Mouse (Mus musculus): ENCODE measurements around the gene Slc38a10. TPM values are rescaled to one million over a fixed set of nuclear protein-coding genes. Genes with fewer than 3 reads are reported as not detected.

The Slc38a10 gene
- polyA plus RNA-seq, 1 experiment, result 44.0 TPM

GRCm38 (mm10) chr11:120189459-120190312, 38.5 kb upstream of the Slc38a10 start:
- no peak for TF ChIP-seq CTCF (IDR thresholded peaks at IDR 0.05; ENCODE audit: low read depth, low read length)
- no peak for TF ChIP-seq EP300 (IDR thresholded peaks at IDR 0.05; ENCODE audit: insufficient read depth, low read depth, low read length)
- peak; percentile 83 for TF ChIP-seq POLR2A (IDR thresholded peaks at IDR 0.05; ENCODE audit: insufficient read depth, low read length)
- peaks cover 13% of the 10 kb centered on the region; the same call in 1 of the 2 replicates for H3K27me3 ChIP-seq (ENCODE audit: control insufficient read depth, insufficient read depth, low read length, poor library complexity, severe bottlenecking)
- H3K9me3 ChIP-seq (replicated peaks; ENCODE audit: control insufficient read depth, insufficient read depth, low read length, poor library complexity, severe bottlenecking), result no peaks in the 10 kb centered on the region
- H3K9ac ChIP-seq (ENCODE audit: low read depth, poor library complexity, severe bottlenecking), result peak overlapping the region; percentile 77
- H3K4me1 ChIP-seq (ENCODE audit: control insufficient read depth, insufficient read depth, low read length), result no peaks in the 10 kb centered on the region
- no peak overlapping the region for H3K27ac ChIP-seq (ENCODE audit: insufficient read depth, low read length)
- peak overlapping the region; percentile 79 for H3K4me3 ChIP-seq (ENCODE audit: low read depth, low read length)
- 0 out of 2 replicates have a peak, but pooled peaks cover 2% of the 10 kb centered on the region for H3K36me3 ChIP-seq (ENCODE audit: control insufficient read depth, insufficient read depth, low read length, poor library complexity, severe bottlenecking)

- Histone ChIP-seq H3K36me3 (ENCODE audit: control insufficient read depth, insufficient read depth, low read length, poor library complexity, severe bottlenecking) (0 out of 2 replicates have a peak, but pooled peaks cover 2% of the 10 kb centered on the region), H3K27me3 (ENCODE audit: control insufficient read depth, insufficient read depth, low read length, poor library complexity, severe bottlenecking) (peaks cover 13% of the 10 kb centered on the region; the same call in 1 of the 2 replicates), H3K27ac (ENCODE audit: insufficient read depth, low read length) (no peak overlapping the region), H3K4me1 (ENCODE audit: control insufficient read depth, insufficient read depth, low read length) (no peaks in the 10 kb centered on the region), H3K9ac (ENCODE audit: low read depth, poor library complexity, severe bottlenecking) (peak overlapping the region; percentile 77), H3K9me3 (replicated peaks; ENCODE audit: control insufficient read depth, insufficient read depth, low read length, poor library complexity, severe bottlenecking) (no peaks in the 10 kb centered on the region), H3K4me3 (ENCODE audit: low read depth, low read length) (peak overlapping the region; percentile 79)
- TF ChIP-seq EP300 (IDR thresholded peaks at IDR 0.05; ENCODE audit: insufficient read depth, low read depth, low read length) (no peak), CTCF (IDR thresholded peaks at IDR 0.05; ENCODE audit: low read depth, low read length) (no peak), POLR2A (IDR thresholded peaks at IDR 0.05; ENCODE audit: insufficient read depth, low read length) (no peak)
Observed at GRCm38 (mm10) chr11:120188481-120189441, 37.6 kb upstream of the Slc38a10 start.

GRCm38 (mm10) chr11:120188102-120188480, 36.9 kb upstream of the Slc38a10 start:
- Histone ChIP-seq H3K27me3 (ENCODE audit: control insufficient read depth, insufficient read depth, low read length, poor library complexity, severe bottlenecking) (peaks cover 13% of the 10 kb centered on the region; the same call in 1 of the 2 replicates), H3K4me3 (ENCODE audit: low read depth, low read length) (peak overlapping the region; percentile 33; the same call in 1 of the 2 replicates), H3K4me1 (ENCODE audit: control insufficient read depth, insufficient read depth, low read length) (peaks cover 2% of the 10 kb centered on the region), H3K9me3 (replicated peaks; ENCODE audit: control insufficient read depth, insufficient read depth, low read length, poor library complexity, severe bottlenecking) (no peaks in the 10 kb centered on the region), H3K36me3 (ENCODE audit: control insufficient read depth, insufficient read depth, low read length, poor library complexity, severe bottlenecking) (0 out of 2 replicates have a peak, but pooled peaks cover 2% of the 10 kb centered on the region), H3K9ac (ENCODE audit: low read depth, poor library complexity, severe bottlenecking) (peak overlapping the region; percentile 77), H3K27ac (ENCODE audit: insufficient read depth, low read length) (no peak overlapping the region)
- no peak for TF ChIP-seq EP300 (IDR thresholded peaks at IDR 0.05; ENCODE audit: insufficient read depth, low read depth, low read length)
- no peak for TF ChIP-seq POLR2A (IDR thresholded peaks at IDR 0.05; ENCODE audit: insufficient read depth, low read length)
- TF ChIP-seq CTCF (IDR thresholded peaks at IDR 0.05; ENCODE audit: low read depth, low read length), result no peak

- H3K4me1 ChIP-seq (ENCODE audit: control insufficient read depth, insufficient read depth, low read length), result peaks cover 5% of the 10 kb centered on the region
- peak overlapping the region; percentile 77 for H3K9ac ChIP-seq (ENCODE audit: low read depth, poor library complexity, severe bottlenecking)
- no peak overlapping the region for H3K27ac ChIP-seq (ENCODE audit: insufficient read depth, low read length)
- no peak for TF ChIP-seq CTCF (IDR thresholded peaks at IDR 0.05; ENCODE audit: low read depth, low read length)
- TF ChIP-seq POLR2A (IDR thresholded peaks at IDR 0.05; ENCODE audit: insufficient read depth, low read length), result no peak
- no peak for TF ChIP-seq EP300 (IDR thresholded peaks at IDR 0.05; ENCODE audit: insufficient read depth, low read depth, low read length)
- peak overlapping the region; percentile 33; the same call in 1 of the 2 replicates for H3K4me3 ChIP-seq (ENCODE audit: low read depth, low read length)
- peaks cover 13% of the 10 kb centered on the region; the same call in 1 of the 2 replicates for H3K27me3 ChIP-seq (ENCODE audit: control insufficient read depth, insufficient read depth, low read length, poor library complexity, severe bottlenecking)
- H3K9me3 ChIP-seq (replicated peaks; ENCODE audit: control insufficient read depth, insufficient read depth, low read length, poor library complexity, severe bottlenecking), result no peaks in the 10 kb centered on the region
- H3K36me3 ChIP-seq (ENCODE audit: control insufficient read depth, insufficient read depth, low read length, poor library complexity, severe bottlenecking), result 0 out of 2 replicates have a peak, but pooled peaks cover 2% of the 10 kb centered on the region
Observed at GRCm38 (mm10) chr11:120187236-120188101, 36.3 kb upstream of the Slc38a10 start.

GRCm38 (mm10) chr11:120186821-120187235, 35.7 kb upstream of the Slc38a10 start:
- Histone ChIP-seq H3K4me3 (ENCODE audit: low read depth, low read length) (no peak overlapping the region), H3K27me3 (ENCODE audit: control insufficient read depth, insufficient read depth, low read length, poor library complexity, severe bottlenecking) (peaks cover 13% of the 10 kb centered on the region; the same call in 1 of the 2 replicates), H3K36me3 (ENCODE audit: control insufficient read depth, insufficient read depth, low read length, poor library complexity, severe bottlenecking) (0 out of 2 replicates have a peak, but pooled peaks cover 2% of the 10 kb centered on the region), H3K9ac (ENCODE audit: low read depth, poor library complexity, severe bottlenecking) (peak overlapping the region; percentile 77), H3K9me3 (replicated peaks; ENCODE audit: control insufficient read depth, insufficient read depth, low read length, poor library complexity, severe bottlenecking) (no peaks in the 10 kb centered on the region), H3K27ac (ENCODE audit: insufficient read depth, low read length) (no peak overlapping the region), H3K4me1 (ENCODE audit: control insufficient read depth, insufficient read depth, low read length) (peaks cover 7% of the 10 kb centered on the region)
- no peak for TF ChIP-seq EP300 (IDR thresholded peaks at IDR 0.05; ENCODE audit: insufficient read depth, low read depth, low read length)
- no peak for TF ChIP-seq CTCF (IDR thresholded peaks at IDR 0.05; ENCODE audit: low read depth, low read length)
- TF ChIP-seq POLR2A (IDR thresholded peaks at IDR 0.05; ENCODE audit: insufficient read depth, low read length), result no peak

All from ES-Bruce4 (cell line).